Comparison of ENCODE assay signal across 9 mouse cellular contexts in the genomic region with DNA sequence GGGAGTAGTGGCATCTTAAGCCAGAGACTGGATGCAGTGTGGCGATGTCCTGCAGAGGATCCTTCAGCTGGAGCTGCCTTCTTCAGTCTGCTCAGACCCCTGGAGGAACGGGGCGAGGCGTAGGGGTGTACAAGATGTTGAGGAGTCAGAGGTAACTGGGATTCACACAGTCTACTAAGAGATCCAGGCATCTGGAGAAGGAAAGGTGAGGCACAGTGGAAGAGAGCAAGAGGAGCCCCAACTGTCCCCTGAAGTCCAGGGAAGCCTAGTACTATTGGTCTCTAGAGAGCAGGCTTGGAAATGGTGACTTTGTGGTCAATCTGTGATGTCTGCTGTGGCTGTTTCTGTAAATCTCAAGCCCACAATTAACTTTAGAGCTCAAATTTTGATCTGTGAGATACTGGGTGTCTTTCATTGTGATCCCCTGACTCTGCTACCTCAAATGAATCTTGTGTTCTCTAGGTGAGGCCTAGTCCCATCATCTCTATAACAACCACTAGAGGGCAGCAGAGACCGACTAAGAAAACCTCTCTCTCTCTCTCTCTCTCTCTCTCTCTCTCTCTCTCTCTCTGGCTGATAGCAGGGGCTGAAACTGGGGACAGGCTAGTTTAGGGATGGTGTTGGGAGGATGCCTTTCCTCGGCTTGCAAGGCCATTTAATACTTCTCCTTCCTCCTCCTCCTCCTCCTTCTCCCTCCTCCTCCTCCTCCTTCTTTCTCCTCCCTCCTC. TPM values are rescaled to one million over a fixed set of nuclear protein-coding genes. Genes with fewer than 3 reads are reported as not detected.
DNase-seq lines count a peak whose midpoint lies in the region; ATAC-seq and TF ChIP-seq lines count a peak whose summit lies in the region.
"Had no signal": no experiment of that assay in that cellular context is flagged by ENCODE, and none has a peak within 500 bp of the region (broad histone marks: within the 10 kb centered on the region; RNA-seq: fewer than 3 reads in every experiment).

No protein-coding gene starts in this region.

- peak; percentile 54 for ATAC-seq in inflammation-experienced regulatory T-cells, adult 6 months
- peak; percentile 80 for ATAC-seq in megakaryocyte-erythroid progenitor cell, adult 5-6 weeks (replicated peaks; ENCODE audit: low FRiP score, low TSS enrichment, poor library complexity, severe bottlenecking)

- no peaks in the 10 kb centered on the region for H3K36me3 ChIP-seq in forebrain, embryonic 10.5 days (replicated peaks)

- peak; percentile 43 for DNase-seq in right cerebral cortex, adult 18-20 months
- DNase-seq in right cerebral cortex, postnatal 36 days (ENCODE audit: low spot score in 2 of 2) = no peak
- DNase-seq in forebrain, embryonic 10.5 days (ENCODE audit: extremely low spot score, low spot score) = peak; percentile 28
- DNase-seq in telencephalon, adult 2 months (ENCODE audit: low read depth, low spot score) = peak; percentile 50
- DNase-seq in frontal cortex, postnatal 14 days (ENCODE audit: low spot score in 2 of 2) = no peak

- WGBS in bone marrow, adult 2 months = 60% methylated on average over 6 of the region's 6 CpGs
- WGBS in forebrain, embryonic 10.5 days = 57% methylated on average over 6 of the region's 6 CpGs

- peaks cover 19% of the 10 kb centered on the region for H3K27me3 ChIP-seq in forebrain, embryonic 10.5 days (ENCODE audit: poor library complexity, severe bottlenecking)

- TF ChIP-seq POLR2A in bone marrow, adult 2 months (IDR thresholded peaks at IDR 0.05; ENCODE audit: borderline replicate concordance, control insufficient read depth, low read depth, low read length) = no peak

- H3K4me1 ChIP-seq in bone marrow, adult 2 months (ENCODE audit: control insufficient read depth, insufficient read depth, low read length) = no peaks in the 10 kb centered on the region
- H3K4me1 ChIP-seq in forebrain, embryonic 10.5 days = peaks cover 3% of the 10 kb centered on the region; the same call in 1 of the 2 replicates

- no peak overlapping the region for H3K4me3 ChIP-seq in bone marrow, adult 2 months (replicated peaks; ENCODE audit: control insufficient read depth, low read depth, low read length)
- no peak overlapping the region for H3K4me3 ChIP-seq in forebrain, embryonic 10.5 days

- H3K9me3 ChIP-seq in forebrain, embryonic 10.5 days = no peaks in the 10 kb centered on the region

- TF ChIP-seq CTCF in bone marrow, adult 2 months (IDR thresholded peaks at IDR 0.05; ENCODE audit: control insufficient read depth, insufficient read depth, low read length) = peak; percentile 23; the same call in 1 of the 2 replicates

- no peak overlapping the region for H3K27ac ChIP-seq in bone marrow, adult 2 months (ENCODE audit: control insufficient read depth, insufficient read depth, low read depth, low read length, poor library complexity)
- H3K27ac ChIP-seq in forebrain, embryonic 10.5 days = no peak overlapping the region

RNA-seq across cellular contexts. Expression of gene Dmrta2, which starts 50.8 kb away (rescaled TPM):
- not detected in 2 replicates for polyA plus RNA-seq in bone marrow, adult 2 months (2011; ENCODE audit: insufficient read depth, insufficient read length, low replicate concordance, missing spikeins)
- polyA plus RNA-seq in forebrain, embryonic 10.5 days (2016; fragmentation: Nextera tagmentation; extraction: Ambion mirVana) = 5.6 and 7.0 TPM in 2 replicates
- polyA plus RNA-seq in inflammation-experienced regulatory T-cells, adult 6 months (2017; shearing (Covaris generic)) = not detected
- not detected in 2 replicates for total RNA-seq in megakaryocyte-erythroid progenitor cell, adult 5-6 weeks (2014; fragmentation: Nextera tagmentation)
- total RNA-seq in megakaryocyte-erythroid progenitor cell, adult 5-6 weeks (2017) = 0.23 TPM in 1 of 2 replicates, not detected in the other
- total RNA-seq: neutrophil, adult 5-6 weeks had no signal

Comparison
In these comparisons a context has a peak if more than half of its experiments do, and no peak if none do; other contexts are left out.
1. DNase-seq: peak in right cerebral cortex, adult 18-20 months (single experiment), forebrain, embryonic 10.5 days (single experiment) and telencephalon, adult 2 months (single experiment); none in right cerebral cortex, postnatal 36 days (0 of 2) and frontal cortex, postnatal 14 days (0 of 2).